Mouse (Mus musculus): Measurements from ENCODE around the gene Rpf2.

GRCm38 (mm10) chr10:40188831-40189230 is 58.0 kb downstream of the Rpf2 start:
- no peak for TF ChIP-seq POLR2A (IDR thresholded peaks at IDR 0.05; ENCODE audit: borderline replicate concordance, control insufficient read depth, low read depth, low read length)
- no peak for TF ChIP-seq CTCF (IDR thresholded peaks at IDR 0.05; ENCODE audit: control insufficient read depth, insufficient read depth, low read length)
